Mouse (Mus musculus): ENCODE measurements around the gene Snap23. TPM values are rescaled to one million over a fixed set of nuclear protein-coding genes. Genes with fewer than 3 reads are reported as not detected.

Snap23 gene
- 45.6 and 52.3 TPM in 2 replicates for polyA plus RNA-seq (2014; fragmentation: Nextera tagmentation; extraction: Ambion mirVana)

- Histone ChIP-seq H3K36me3 (ENCODE audit: control insufficient read depth, insufficient read depth, low read length) (no peaks in the 10 kb centered on the region), H3K4me3 (ENCODE audit: low read depth, low read length) (peak within 1 kb of the TSS; percentile 69), H3K9ac (ENCODE audit: low read length) (peak within 1 kb of the TSS; percentile 75), H3K9me3 (ENCODE audit: control insufficient read depth, low read length) (no peaks in the 10 kb centered on the region), H3K27ac (ENCODE audit: low read depth, low read length) (0 out of 2 replicates have a peak within 1 kb of the TSS, but pooled peaks have one; percentile 7), H3K27me3 (ENCODE audit: control insufficient read depth, insufficient read depth, low read length) (no peaks in the 10 kb centered on the region), H3K4me2 (peak within 1 kb of the TSS; percentile 70), H3K4me1 (ENCODE audit: control insufficient read depth, insufficient read depth, low read length) (peaks cover 8% of the 10 kb centered on the region; the same call in 1 of the 2 replicates)
- ATAC-seq (ENCODE audit: low FRiP score) (peak; percentile 92), DNase-seq (ENCODE audit: low spot score, missing footprints) (peak; percentile 100)
- WGBS: 2% methylated on average over 42 of the region's 42 CpGs
Observed at GRCm38 (mm10) chr2:120566886-120567797, at the start of gene Snap23. Gene Snap23, plus strand, starts transcription at chr2:120567671.

DNA sequence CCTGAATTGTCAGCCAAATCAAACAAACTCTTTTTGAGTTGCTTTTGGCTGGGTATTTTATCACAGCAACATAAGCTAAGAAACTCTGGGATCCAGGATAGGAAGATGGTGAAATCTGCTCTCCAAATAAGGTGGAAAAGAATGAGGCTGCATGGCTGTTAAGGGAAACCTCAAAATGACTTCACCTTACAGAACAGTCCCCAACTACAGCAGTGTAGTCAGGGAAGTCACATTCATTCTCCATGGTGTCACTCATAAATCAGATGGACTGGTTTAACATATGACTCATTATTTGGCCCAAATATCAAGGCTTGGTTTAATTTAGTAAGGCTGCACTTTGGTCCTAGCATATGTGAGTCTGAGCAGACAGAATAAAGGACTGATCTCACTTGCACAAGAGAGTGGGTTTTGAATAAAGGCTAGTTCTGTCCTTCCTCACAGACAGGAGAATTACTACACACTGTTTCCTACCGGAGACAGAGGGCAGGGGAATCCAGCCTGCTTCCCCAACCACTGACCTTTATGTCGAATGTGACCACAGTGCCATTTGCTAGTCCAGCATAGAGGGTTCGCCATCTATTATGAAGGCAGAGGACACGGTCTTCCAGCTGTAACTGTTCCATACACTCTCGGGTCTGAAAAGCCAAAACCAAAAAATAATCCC lies 48.8 kb upstream of the Snap23 start:
- ATAC-seq (ENCODE audit: low FRiP score) (no peak), DNase-seq (ENCODE audit: low spot score, missing footprints) (no peak)
- Histone ChIP-seq H3K27me3 (ENCODE audit: control insufficient read depth, insufficient read depth, low read length) (no peaks in the 10 kb centered on the region), H3K4me2 (no peak overlapping the region), H3K4me3 (ENCODE audit: low read depth, low read length) (no peak overlapping the region), H3K27ac (ENCODE audit: low read depth, low read length) (no peak overlapping the region), H3K4me1 (ENCODE audit: control insufficient read depth, insufficient read depth, low read length) (no peaks in the 10 kb centered on the region), H3K9ac (ENCODE audit: low read length) (no peak overlapping the region), H3K36me3 (ENCODE audit: control insufficient read depth, insufficient read depth, low read length) (peaks cover 16% of the 10 kb centered on the region), H3K9me3 (ENCODE audit: control insufficient read depth, low read length) (no peaks in the 10 kb centered on the region)
- 86% methylated on average over 5 of the region's 5 CpGs for WGBS

DNA sequence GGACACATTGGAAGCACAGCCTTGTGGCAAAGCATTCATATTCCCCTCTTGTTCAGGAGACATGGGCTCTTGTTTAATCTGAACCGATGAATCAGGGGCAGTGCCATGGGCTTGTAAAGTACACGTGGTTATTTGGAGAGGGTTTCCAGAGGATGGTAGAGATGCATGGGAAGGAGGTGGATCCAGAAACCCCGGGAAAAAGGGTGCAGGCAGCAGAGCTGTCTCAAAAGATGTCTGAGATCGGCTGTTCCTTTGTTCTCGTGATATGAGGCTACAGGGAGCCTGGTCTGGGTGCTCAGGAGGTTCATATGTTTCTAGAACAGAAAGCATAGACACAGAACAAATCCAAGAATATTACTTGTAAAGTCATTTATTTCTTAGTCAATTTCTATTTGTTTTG lies 40.7 kb upstream of the Snap23 start:
- Histone ChIP-seq H3K27ac (ENCODE audit: low read depth, low read length) (no peak overlapping the region), H3K27me3 (ENCODE audit: control insufficient read depth, insufficient read depth, low read length) (no peaks in the 10 kb centered on the region), H3K9me3 (ENCODE audit: control insufficient read depth, low read length) (no peaks in the 10 kb centered on the region), H3K4me2 (no peak overlapping the region), H3K4me1 (ENCODE audit: control insufficient read depth, insufficient read depth, low read length) (no peaks in the 10 kb centered on the region), H3K36me3 (ENCODE audit: control insufficient read depth, insufficient read depth, low read length) (peaks cover 15% of the 10 kb centered on the region), H3K4me3 (ENCODE audit: low read depth, low read length) (no peak overlapping the region), H3K9ac (ENCODE audit: low read length) (no peak overlapping the region)
- DNase-seq (ENCODE audit: low spot score, missing footprints): no peak
- WGBS: 90% methylated on average over 5 of the region's 5 CpGs
- no peak for ATAC-seq (ENCODE audit: low FRiP score)

- H3K27me3 ChIP-seq (ENCODE audit: control insufficient read depth, insufficient read depth, low read length): no peaks in the 10 kb centered on the region
- DNase-seq (ENCODE audit: low spot score, missing footprints) (no peak), ATAC-seq (ENCODE audit: low FRiP score) (no peak)
- no peak overlapping the region for H3K4me2 ChIP-seq
- peaks cover 13% of the 10 kb centered on the region; the same call in 1 of the 2 replicates for H3K36me3 ChIP-seq (ENCODE audit: control insufficient read depth, insufficient read depth, low read length)
- H3K4me3 ChIP-seq (ENCODE audit: low read depth, low read length): no peak overlapping the region
- H3K4me1 ChIP-seq (ENCODE audit: control insufficient read depth, insufficient read depth, low read length): no peaks in the 10 kb centered on the region
- no peak overlapping the region for H3K9ac ChIP-seq (ENCODE audit: low read length)
- no peaks in the 10 kb centered on the region for H3K9me3 ChIP-seq (ENCODE audit: control insufficient read depth, low read length)
- H3K27ac ChIP-seq (ENCODE audit: low read depth, low read length): no peak overlapping the region
Observed at GRCm38 (mm10) chr2:120529531-120529930, 37.9 kb upstream of the Snap23 start.

GRCm38 (mm10) chr2:120531223-120531622 lies 36.2 kb upstream of the Snap23 start:
- DNase-seq (ENCODE audit: low spot score, missing footprints): no peak
- WGBS: 96% methylated on average over 4 of the region's 4 CpGs
- H3K4me1 ChIP-seq (ENCODE audit: control insufficient read depth, insufficient read depth, low read length): no peaks in the 10 kb centered on the region
- no peaks in the 10 kb centered on the region for H3K9me3 ChIP-seq (ENCODE audit: control insufficient read depth, low read length)
- no peak overlapping the region for H3K9ac ChIP-seq (ENCODE audit: low read length)
- no peak overlapping the region for H3K4me2 ChIP-seq
- ATAC-seq (ENCODE audit: low FRiP score): no peak
- H3K27ac ChIP-seq (ENCODE audit: low read depth, low read length): no peak overlapping the region
- H3K4me3 ChIP-seq (ENCODE audit: low read depth, low read length): no peak overlapping the region
- peaks cover 17% of the 10 kb centered on the region; the same call in 1 of the 2 replicates for H3K36me3 ChIP-seq (ENCODE audit: control insufficient read depth, insufficient read depth, low read length)
- H3K27me3 ChIP-seq (ENCODE audit: control insufficient read depth, insufficient read depth, low read length): no peaks in the 10 kb centered on the region

DNA sequence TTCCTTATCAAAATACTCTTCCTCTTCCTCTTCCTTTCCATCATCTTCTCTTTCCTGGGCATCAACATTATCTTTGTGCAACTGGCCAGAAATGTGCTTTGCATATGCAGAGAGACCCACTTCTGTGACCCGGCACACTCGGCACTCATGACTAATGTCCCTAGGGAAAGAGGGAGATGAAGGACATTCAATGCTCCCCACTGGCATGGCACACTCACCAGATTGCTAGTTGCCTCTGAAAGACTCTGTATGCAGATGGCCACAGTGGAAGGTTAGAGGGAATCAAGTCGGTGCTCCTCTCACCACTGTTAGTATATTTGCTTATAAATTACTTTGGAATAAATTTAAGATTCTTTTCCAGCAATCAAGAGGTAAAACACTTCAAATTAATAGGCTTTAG lies 28.1 kb upstream of the Snap23 start:
- DNase-seq (ENCODE audit: low spot score, missing footprints): no peak
- no peaks in the 10 kb centered on the region for H3K4me1 ChIP-seq (ENCODE audit: control insufficient read depth, insufficient read depth, low read length)
- H3K27ac ChIP-seq (ENCODE audit: low read depth, low read length): no peak overlapping the region
- no peaks in the 10 kb centered on the region for H3K9me3 ChIP-seq (ENCODE audit: control insufficient read depth, low read length)
- no peak overlapping the region for H3K4me3 ChIP-seq (ENCODE audit: low read depth, low read length)
- WGBS: 90% methylated on average over 3 of the region's 3 CpGs
- H3K27me3 ChIP-seq (ENCODE audit: control insufficient read depth, insufficient read depth, low read length): no peaks in the 10 kb centered on the region
- peaks cover 10% of the 10 kb centered on the region; the same call in 1 of the 2 replicates for H3K36me3 ChIP-seq (ENCODE audit: control insufficient read depth, insufficient read depth, low read length)
- no peak overlapping the region for H3K9ac ChIP-seq (ENCODE audit: low read length)
- no peak for ATAC-seq (ENCODE audit: low FRiP score)
- H3K4me2 ChIP-seq: no peak overlapping the region

GRCm38 (mm10) chr2:120539778-120540208 lies 27.7 kb upstream of the Snap23 start:
- H3K27ac ChIP-seq (ENCODE audit: low read depth, low read length): no peak overlapping the region

GRCm38 (mm10) chr2:120544732-120545131 lies 22.7 kb upstream of the Snap23 start:
- no peak overlapping the region for H3K27ac ChIP-seq (ENCODE audit: low read depth, low read length)
- no peaks in the 10 kb centered on the region for H3K9me3 ChIP-seq (ENCODE audit: control insufficient read depth, low read length)
- no peak overlapping the region for H3K4me3 ChIP-seq (ENCODE audit: low read depth, low read length)
- no peak for DNase-seq (ENCODE audit: low spot score, missing footprints)
- H3K27me3 ChIP-seq (ENCODE audit: control insufficient read depth, insufficient read depth, low read length): no peaks in the 10 kb centered on the region
- WGBS: 93% methylated on average over 2 of the region's 2 CpGs
- no peaks in the 10 kb centered on the region for H3K4me1 ChIP-seq (ENCODE audit: control insufficient read depth, insufficient read depth, low read length)
- no peak for ATAC-seq (ENCODE audit: low FRiP score)
- peaks cover 3% of the 10 kb centered on the region; the same call in 1 of the 2 replicates for H3K36me3 ChIP-seq (ENCODE audit: control insufficient read depth, insufficient read depth, low read length)
- H3K4me2 ChIP-seq: no peak overlapping the region
- no peak overlapping the region for H3K9ac ChIP-seq (ENCODE audit: low read length)

More at GRCm38 (mm10) chr2:120539778-120540208, 27.7 kb upstream of the Snap23 start:
- Histone ChIP-seq H3K27me3 (ENCODE audit: control insufficient read depth, insufficient read depth, low read length) (no peaks in the 10 kb centered on the region), H3K9me3 (ENCODE audit: control insufficient read depth, low read length) (no peaks in the 10 kb centered on the region), H3K4me1 (ENCODE audit: control insufficient read depth, insufficient read depth, low read length) (no peaks in the 10 kb centered on the region), H3K9ac (ENCODE audit: low read length) (no peak overlapping the region), H3K36me3 (ENCODE audit: control insufficient read depth, insufficient read depth, low read length) (peaks cover 10% of the 10 kb centered on the region; the same call in 1 of the 2 replicates), H3K4me3 (ENCODE audit: low read depth, low read length) (no peak overlapping the region), H3K4me2 (no peak overlapping the region)
- no peak for DNase-seq (ENCODE audit: low spot score, missing footprints)
- 79% methylated on average over 1 of the region's 1 CpGs for WGBS
- ATAC-seq (ENCODE audit: low FRiP score): no peak

GRCm38 (mm10) chr2:120556868-120557267 lies 10.6 kb upstream of the Snap23 start:
- no peak overlapping the region for H3K9ac ChIP-seq (ENCODE audit: low read length)
- DNase-seq (ENCODE audit: low spot score, missing footprints) (no peak), ATAC-seq (ENCODE audit: low FRiP score) (no peak)
- H3K27me3 ChIP-seq (ENCODE audit: control insufficient read depth, insufficient read depth, low read length): no peaks in the 10 kb centered on the region
- WGBS: 90% methylated on average over 3 of the region's 3 CpGs
- H3K4me1 ChIP-seq (ENCODE audit: control insufficient read depth, insufficient read depth, low read length): peaks cover 2% of the 10 kb centered on the region; the same call in 1 of the 2 replicates
- H3K4me2 ChIP-seq: no peak overlapping the region
- no peaks in the 10 kb centered on the region for H3K9me3 ChIP-seq (ENCODE audit: control insufficient read depth, low read length)
- H3K4me3 ChIP-seq (ENCODE audit: low read depth, low read length): no peak overlapping the region
- H3K27ac ChIP-seq (ENCODE audit: low read depth, low read length): no peak overlapping the region
- peaks cover 3% of the 10 kb centered on the region; the same call in 1 of the 2 replicates for H3K36me3 ChIP-seq (ENCODE audit: control insufficient read depth, insufficient read depth, low read length)

Measured in midbrain, embryonic 11.5 days (tissue).